Mouse (Mus musculus): ENCODE data around the gene Atg4c.

- TF ChIP-seq CTCF (IDR thresholded peaks at IDR 0.05) (no peak), EP300 (IDR thresholded peaks at IDR 0.05) (no peak)
These were observed 42.3 kb upstream of the Atg4c start for GRCm38 (mm10) chr4:99151434-99151833.
